In genomic region chr17:34564003-34564421, GRCm38 (mm10) we compare ENCODE assay signal across 8 mouse cellular contexts. TPM values are rescaled to one million over a fixed set of nuclear protein-coding genes. Genes with fewer than 3 reads are reported as not detected.
A peak's percentile ranks its signal among the peaks of the same experiment; 100 is the strongest.
DNase-seq lines count a peak whose midpoint lies in the region; ATAC-seq and TF ChIP-seq lines count a peak whose summit lies in the region.

Gene Notch4 (plus strand): TSS chr17:34564268.

- H3K9ac ChIP-seq in forebrain, embryonic 15.5 days (replicated peaks): no peak within 1 kb of the TSS
- H3K9ac ChIP-seq in hindbrain, embryonic 12.5 days: peak within 1 kb of the TSS; percentile 8; the same call in 1 of the 2 replicates
- H3K9ac ChIP-seq in neural tube, embryonic 12.5 days: no peak within 1 kb of the TSS

- 15% methylated on average over 6 of the region's 6 CpGs for WGBS in forebrain, embryonic 15.5 days
- WGBS in hindbrain, embryonic 12.5 days: 21% methylated on average over 6 of the region's 6 CpGs
- 11% methylated on average over 6 of the region's 6 CpGs for WGBS in neural tube, embryonic 12.5 days

- H3K4me3 ChIP-seq in left cerebral cortex, adult 2 months: peak within 1 kb of the TSS; percentile 31
- H3K4me3 ChIP-seq in forebrain, embryonic 15.5 days: no peak within 1 kb of the TSS
- no peak within 1 kb of the TSS for H3K4me3 ChIP-seq in hindbrain, embryonic 12.5 days
- H3K4me3 ChIP-seq in neural tube, embryonic 12.5 days: peak within 1 kb of the TSS; percentile 7; the same call in 1 of the 2 replicates

- intact Hi-C loops in left cerebral cortex, adult 2 months (cut with DNase I): loop anchor here (10.0 kb wide), 1 partner anchor 319 kb away; no protein-coding TSS in a partner anchor

- no peak within 1 kb of the TSS for H3K4me2 ChIP-seq in forebrain, embryonic 15.5 days (replicated peaks)
- H3K4me2 ChIP-seq in hindbrain, embryonic 12.5 days (replicated peaks): peak within 1 kb of the TSS; percentile 17
- H3K4me2 ChIP-seq in neural tube, embryonic 12.5 days (replicated peaks): peak within 1 kb of the TSS; percentile 20; the same call in 1 of the 2 replicates

- DNase-seq in left cerebral cortex, adult 2 months (ENCODE audit: extremely low spot score in 1 of 2, low spot score in 2 of 2): no peak
- no peak for DNase-seq in left cerebral cortex, adult 9 months (ENCODE audit: low spot score in 2 of 2)
- peak; percentile 25 for DNase-seq in liver
- no peak for DNase-seq in urinary bladder, postnatal 36 days (ENCODE audit: low spot score in 2 of 2)
- no peak for DNase-seq in testis, postnatal 10 days (ENCODE audit: low spot score)

- H3K27ac ChIP-seq in left cerebral cortex, adult 2 months: peak within 1 kb of the TSS; percentile 79
- 0 out of 2 replicates have a peak within 1 kb of the TSS, but pooled peaks have one; percentile 18 for H3K27ac ChIP-seq in forebrain, embryonic 15.5 days (replicated peaks)
- H3K27ac ChIP-seq in hindbrain, embryonic 12.5 days: peak within 1 kb of the TSS; percentile 23; the same call in 1 of the 2 replicates
- no peak within 1 kb of the TSS for H3K27ac ChIP-seq in neural tube, embryonic 12.5 days

- no peak for TF ChIP-seq CTCF in left cerebral cortex, adult 2 months (IDR thresholded peaks at IDR 0.05)

- no peaks in the 10 kb centered on the region for H3K9me3 ChIP-seq in forebrain, embryonic 15.5 days
- no peaks in the 10 kb centered on the region for H3K9me3 ChIP-seq in hindbrain, embryonic 12.5 days (replicated peaks)
- H3K9me3 ChIP-seq in neural tube, embryonic 12.5 days: no peaks in the 10 kb centered on the region

- no peak for ATAC-seq in forebrain, embryonic 15.5 days (replicated peaks)
- no peak for ATAC-seq in hindbrain, embryonic 12.5 days (ENCODE audit: low FRiP score)
- no peak for ATAC-seq in neural tube, embryonic 12.5 days (ENCODE audit: low FRiP score, low read depth)

- H3K36me3 ChIP-seq in forebrain, embryonic 15.5 days: no peaks in the 10 kb centered on the region
- no peaks in the 10 kb centered on the region for H3K36me3 ChIP-seq in hindbrain, embryonic 12.5 days
- no peaks in the 10 kb centered on the region for H3K36me3 ChIP-seq in neural tube, embryonic 12.5 days

- H3K27me3 ChIP-seq in forebrain, embryonic 15.5 days: no peaks in the 10 kb centered on the region
- 0 out of 2 replicates have a peak, but pooled peaks cover 13% of the 10 kb centered on the region for H3K27me3 ChIP-seq in hindbrain, embryonic 12.5 days
- no peaks in the 10 kb centered on the region for H3K27me3 ChIP-seq in neural tube, embryonic 12.5 days (replicated peaks)

- H3K4me1 ChIP-seq in forebrain, embryonic 15.5 days: no peaks in the 10 kb centered on the region
- peaks cover 14% of the 10 kb centered on the region for H3K4me1 ChIP-seq in hindbrain, embryonic 12.5 days
- peaks cover 7% of the 10 kb centered on the region; the same call in 1 of the 2 replicates for H3K4me1 ChIP-seq in neural tube, embryonic 12.5 days

RNA-seq across cellular contexts. Expression of gene Notch4, which starts in this region (rescaled TPM):
- total RNA-seq in left cerebral cortex, adult 2 months (2021): 10 to 100 TPM in 1 of 2 experiments, 1 to 10 TPM in 1; 9.1 to 18.3 TPM
- polyA plus RNA-seq in forebrain, embryonic 15.5 days (2015; fragmentation: Nextera tagmentation; extraction: Ambion mirVana): 5.8 and 6.1 TPM in 2 replicates
- polyA plus RNA-seq in hindbrain, embryonic 12.5 days (2016; fragmentation: Nextera tagmentation; extraction: Ambion mirVana): 8.9 and 13.1 TPM in 2 replicates
- polyA plus RNA-seq in neural tube, embryonic 12.5 days (2016; fragmentation: Nextera tagmentation; extraction: Ambion mirVana): 10.2 and 11.6 TPM in 2 replicates

Comparison
In these comparisons a context has a peak if more than half of its experiments do, and no peak if none do; other contexts are left out.
1. H3K4me3 ChIP-seq: peak in left cerebral cortex, adult 2 months (single experiment) and neural tube, embryonic 12.5 days (single experiment); none in forebrain, embryonic 15.5 days (single experiment) and hindbrain, embryonic 12.5 days (single experiment).